Mouse (Mus musculus) thymus, postnatal 4 days (tissue): ENCODE measurements around the gene Ndufaf2.

ENCODE experiments used
- DNase-seq: peaks from one replicate; pipeline ENCODE4 v3.0.0; 2021

The Ndufaf2 gene

GRCm38 (mm10) chr13:107956246-107956645 lies 202.2 kb downstream of the Ndufaf2 start:
- DNase-seq = no peak

GRCm38 (mm10) chr13:107955327-107956110 lies 202.9 kb downstream of the Ndufaf2 start:
- peak; percentile 63 for DNase-seq

GRCm38 (mm10) chr13:107954445-107955261 lies 203.8 kb downstream of the Ndufaf2 start:
- DNase-seq = peak; percentile 30

- DNase-seq = peak; percentile 35
Observed at GRCm38 (mm10) chr13:107954100-107954444, 204.4 kb downstream of the Ndufaf2 start.
